Mouse (Mus musculus) urinary bladder, postnatal 10 days (tissue): Measurements from ENCODE around the gene Dscam.

Experiments
- DNase-seq: peaks from one replicate; pipeline ENCODE4 v3.0.0; 2022; ENCODE audit warnings: low spot score

The Dscam gene

GRCm38 (mm10) chr16:96651444-96651843 lies 519.1 kb downstream of the Dscam start:
- no peak for DNase-seq

DNA sequence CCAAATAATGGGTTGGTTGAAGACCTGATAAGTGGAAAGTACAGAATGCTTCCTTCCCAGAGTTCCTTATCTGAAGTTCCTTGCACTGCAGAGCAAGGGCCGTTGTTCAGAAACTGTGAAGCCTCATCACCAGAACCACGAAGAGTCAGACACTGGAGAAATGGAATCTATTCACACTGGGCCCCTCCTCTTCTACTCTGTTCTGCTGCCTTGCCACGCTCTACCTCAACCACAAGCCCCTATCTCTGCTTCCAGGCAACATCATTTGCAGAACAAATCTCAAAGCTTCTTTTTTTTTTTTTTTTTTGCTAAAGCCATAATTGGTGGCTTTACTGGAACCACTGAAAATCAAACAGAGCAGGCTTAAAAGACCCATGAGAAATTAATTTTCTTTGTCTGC lies 530.5 kb downstream of the Dscam start:
- no peak for DNase-seq

GRCm38 (mm10) chr16:96635916-96636315 lies 534.6 kb downstream of the Dscam start:
- no peak for DNase-seq

- DNase-seq: no peak
Measured at GRCm38 (mm10) chr16:96634791-96635143, 535.8 kb downstream of the Dscam start.

DNA sequence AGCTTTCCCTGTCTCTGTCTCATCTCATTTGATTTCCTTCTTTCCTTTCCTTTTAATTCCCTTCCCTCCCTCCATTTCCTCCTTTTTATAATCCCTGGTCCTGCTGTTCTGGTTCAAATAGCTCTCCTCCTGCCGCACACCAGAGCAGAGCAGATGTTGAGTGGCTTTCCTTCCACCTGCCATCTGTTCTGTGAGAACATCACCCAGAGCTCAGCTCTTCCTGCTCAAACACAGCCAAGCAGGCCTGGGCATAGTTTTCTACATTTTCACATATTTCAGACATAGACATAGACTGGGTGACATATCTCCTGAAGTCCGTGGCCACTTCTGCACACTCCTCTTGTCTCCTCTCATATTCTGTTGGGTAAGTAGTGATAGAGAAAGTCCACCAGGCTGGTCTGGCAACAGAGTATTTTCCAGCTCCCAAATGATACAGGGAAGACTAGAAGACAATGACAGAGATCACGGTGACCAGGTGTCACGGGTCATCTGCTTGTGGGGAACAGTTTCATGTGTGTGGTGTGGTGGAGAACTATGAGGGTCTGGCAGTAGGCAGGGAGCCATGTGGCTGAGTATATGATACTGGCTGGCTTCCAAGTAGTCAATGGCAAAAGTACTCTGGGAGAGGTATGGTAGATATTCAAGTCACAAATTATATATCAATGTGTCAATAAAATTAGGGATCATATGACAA lies 536.3 kb downstream of the Dscam start:
- DNase-seq: no peak

DNA sequence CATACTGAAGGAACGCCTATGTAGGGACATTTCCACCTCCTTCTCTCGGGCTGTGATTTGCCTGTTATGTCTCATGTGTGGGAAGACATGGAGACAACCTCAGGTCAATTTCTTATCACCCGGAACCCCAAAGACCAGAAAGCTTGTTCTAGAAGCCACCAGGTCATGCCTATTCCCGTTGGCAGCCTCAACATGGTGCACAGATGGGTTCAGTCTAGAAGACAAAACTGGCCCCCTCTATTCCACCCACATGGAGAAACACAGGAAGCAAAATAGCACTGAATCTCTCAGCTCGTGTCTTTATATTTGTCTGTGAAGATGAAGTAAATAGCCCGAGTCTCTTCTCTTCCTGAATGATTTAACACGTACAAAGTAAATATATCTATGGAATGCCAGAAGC lies 540.3 kb downstream of the Dscam start:
- DNase-seq: no peak

DNA sequence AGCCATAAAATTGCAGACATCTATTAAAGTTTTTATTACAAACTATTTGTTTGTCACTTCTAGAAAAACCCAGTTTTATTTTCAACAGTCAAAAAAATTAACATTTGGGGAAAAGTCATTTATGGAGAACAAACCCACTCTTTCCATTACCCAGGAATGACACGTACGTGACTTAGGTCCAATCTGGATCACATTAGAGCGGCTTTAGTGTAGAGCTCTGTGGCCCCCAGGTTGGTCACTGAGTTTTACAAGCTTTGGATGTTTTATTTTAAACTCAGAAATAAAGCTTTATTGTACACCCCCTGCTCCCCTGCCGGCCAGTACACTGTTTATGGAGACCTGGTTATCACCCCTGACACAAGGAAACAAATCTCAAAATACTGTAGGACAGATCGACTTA lies 540.9 kb downstream of the Dscam start:
- DNase-seq: no peak

DNA sequence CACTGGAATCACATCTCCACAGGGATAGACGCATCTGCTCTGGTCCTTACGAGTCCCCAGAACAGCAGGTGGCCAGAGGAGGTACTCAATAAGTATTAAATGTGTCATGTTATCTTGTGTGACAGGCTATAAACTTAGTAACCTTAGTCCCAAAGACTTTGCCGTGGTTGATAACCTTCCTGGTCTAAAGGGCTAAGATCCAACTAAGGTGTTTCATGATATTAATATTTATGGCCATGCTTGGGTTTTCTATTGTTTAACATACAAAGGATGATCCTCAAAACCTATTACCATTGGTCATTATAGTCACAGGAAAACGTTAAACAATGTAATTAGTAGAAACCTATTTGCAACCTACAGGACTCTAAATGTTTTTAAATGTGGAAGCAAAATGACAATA lies 545.1 kb downstream of the Dscam start:
- no peak for DNase-seq

- no peak for DNase-seq
Measured at GRCm38 (mm10) chr16:96624570-96625411, 545.8 kb downstream of the Dscam start.

DNA sequence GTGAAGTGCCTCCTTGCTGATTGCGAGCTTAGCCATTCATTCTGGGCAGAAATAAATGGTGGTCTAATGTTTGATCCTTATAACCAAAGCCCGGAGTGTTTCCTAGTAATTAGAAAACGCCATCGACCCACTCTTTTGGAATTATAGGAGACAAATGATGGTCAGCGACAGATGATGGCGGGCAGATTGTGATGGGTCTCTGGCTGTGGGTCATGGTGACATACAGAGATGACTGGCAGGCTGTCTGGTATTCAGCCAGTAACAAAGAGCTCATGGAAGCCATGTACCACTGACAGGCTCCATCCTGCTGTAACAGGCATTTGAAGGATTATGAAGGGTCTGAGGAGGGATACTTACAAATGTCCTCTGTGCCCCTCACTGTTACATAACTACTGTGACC lies 549.7 kb downstream of the Dscam start:
- DNase-seq: no peak

GRCm38 (mm10) chr16:96620402-96620801 lies 550.1 kb downstream of the Dscam start:
- DNase-seq: no peak

DNA sequence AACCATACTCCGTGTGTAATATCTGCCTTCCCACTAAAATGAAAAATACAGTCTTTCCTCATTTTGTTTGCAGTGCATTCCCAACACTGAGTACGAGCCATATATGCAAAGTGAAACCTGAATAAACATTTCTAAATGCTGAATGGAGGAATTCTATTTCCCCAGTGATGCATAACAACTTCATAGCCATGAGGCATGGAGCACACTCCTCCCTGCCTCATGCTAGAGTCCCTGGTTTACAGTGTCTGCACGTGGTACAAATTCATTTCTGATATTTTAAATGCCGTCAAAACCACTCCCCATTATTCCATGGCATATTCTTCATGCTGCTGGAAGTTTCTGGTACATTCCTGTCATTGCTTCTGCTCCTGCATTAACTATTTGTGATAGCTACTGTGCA lies 552.8 kb downstream of the Dscam start:
- DNase-seq: no peak

DNA sequence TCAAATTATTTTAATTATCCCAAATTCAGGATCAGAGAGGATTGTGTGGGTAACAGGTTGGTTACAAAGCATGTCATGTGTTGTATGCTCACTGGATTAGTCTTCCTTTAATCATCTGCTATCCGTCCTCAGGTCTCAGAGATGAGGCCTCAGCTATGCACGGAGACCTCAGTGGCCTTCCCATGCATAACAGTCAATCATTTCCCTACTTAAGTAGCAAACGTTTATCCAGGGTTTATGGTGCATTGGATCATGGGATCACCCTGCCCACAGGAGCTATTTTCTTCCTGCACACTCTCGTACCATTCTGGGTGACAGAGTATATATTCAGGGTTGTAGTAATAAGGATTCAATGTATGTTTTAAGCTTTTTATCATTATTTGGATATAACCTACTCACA lies 557.3 kb downstream of the Dscam start:
- DNase-seq: no peak

DNA sequence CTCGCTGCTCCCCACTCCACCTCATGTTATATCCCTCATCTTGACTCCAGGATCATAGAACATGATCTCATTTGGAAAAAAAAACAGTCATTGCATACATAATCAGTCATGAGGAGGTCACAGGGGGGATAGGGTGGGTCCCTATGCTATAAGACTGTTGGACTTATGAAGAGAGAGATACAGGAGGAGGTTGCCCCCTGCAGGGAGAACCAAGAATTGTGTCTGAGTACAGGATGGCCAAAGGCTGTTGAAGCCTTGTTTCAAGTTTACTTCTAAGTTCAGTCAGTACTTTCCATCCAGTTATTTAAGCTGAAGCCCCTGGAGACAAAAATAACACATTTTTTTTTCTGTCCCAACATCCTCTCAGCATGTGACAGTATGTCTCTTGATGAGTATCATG lies 559.7 kb downstream of the Dscam start:
- no peak for DNase-seq

DNA sequence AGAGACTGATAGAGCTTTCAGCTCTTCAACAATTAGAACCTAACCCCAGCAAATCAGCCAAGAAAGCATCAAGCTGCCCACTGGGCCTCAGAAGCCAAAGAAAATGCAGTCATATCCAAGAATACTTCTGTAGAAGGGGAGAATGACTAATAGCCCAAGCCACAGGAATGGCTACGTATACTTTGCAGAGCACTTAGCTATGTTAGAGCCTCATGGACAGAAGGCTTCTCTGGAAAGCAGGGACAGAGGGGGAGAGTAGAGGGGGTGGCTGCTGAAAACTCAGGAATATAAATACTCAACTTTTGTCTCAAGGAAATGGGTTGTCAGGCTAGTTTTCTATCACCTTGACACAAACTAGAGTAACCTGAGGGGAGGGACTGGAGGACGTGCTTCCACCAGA lies 568.3 kb downstream of the Dscam start:
- no peak for DNase-seq

- no peak for DNase-seq
Measured at GRCm38 (mm10) chr16:96600791-96601190, 569.8 kb downstream of the Dscam start.

DNA sequence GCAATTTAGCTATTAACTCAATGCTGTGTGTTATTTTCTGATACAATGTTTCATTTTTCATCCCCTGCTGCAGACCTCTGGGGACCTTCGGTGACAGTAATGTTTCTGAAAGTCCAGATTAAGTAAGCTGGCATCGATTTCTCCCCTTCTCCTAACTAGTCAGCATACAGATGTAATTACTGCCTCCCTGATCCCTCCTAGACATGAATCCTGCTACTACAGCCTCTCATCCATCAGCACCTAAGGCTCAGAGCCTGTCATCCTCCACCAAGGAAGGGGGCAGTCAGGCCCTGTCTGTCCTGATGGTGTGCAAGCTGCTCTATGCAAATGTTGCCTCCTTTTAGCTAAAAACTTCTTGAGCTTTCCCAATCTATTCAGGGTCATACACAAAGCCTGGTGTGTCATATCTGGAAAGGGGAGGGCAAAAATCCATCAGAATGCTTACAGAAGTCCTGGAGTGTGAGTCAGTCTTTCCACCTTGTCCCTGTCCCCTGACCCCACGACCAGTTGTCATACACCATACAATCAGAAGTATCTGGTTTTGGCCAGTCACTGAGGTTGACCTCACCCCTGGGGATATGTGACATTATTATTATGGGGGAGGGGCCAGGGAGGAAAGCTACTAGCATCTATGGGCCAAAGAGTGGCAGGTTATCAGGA lies 571.0 kb downstream of the Dscam start:
- no peak for DNase-seq

- no peak for DNase-seq
Measured at GRCm38 (mm10) chr16:96575841-96576240, 594.7 kb downstream of the Dscam start.

GRCm38 (mm10) chr16:96567428-96567827 lies 603.1 kb downstream of the Dscam start:
- no peak for DNase-seq

DNA sequence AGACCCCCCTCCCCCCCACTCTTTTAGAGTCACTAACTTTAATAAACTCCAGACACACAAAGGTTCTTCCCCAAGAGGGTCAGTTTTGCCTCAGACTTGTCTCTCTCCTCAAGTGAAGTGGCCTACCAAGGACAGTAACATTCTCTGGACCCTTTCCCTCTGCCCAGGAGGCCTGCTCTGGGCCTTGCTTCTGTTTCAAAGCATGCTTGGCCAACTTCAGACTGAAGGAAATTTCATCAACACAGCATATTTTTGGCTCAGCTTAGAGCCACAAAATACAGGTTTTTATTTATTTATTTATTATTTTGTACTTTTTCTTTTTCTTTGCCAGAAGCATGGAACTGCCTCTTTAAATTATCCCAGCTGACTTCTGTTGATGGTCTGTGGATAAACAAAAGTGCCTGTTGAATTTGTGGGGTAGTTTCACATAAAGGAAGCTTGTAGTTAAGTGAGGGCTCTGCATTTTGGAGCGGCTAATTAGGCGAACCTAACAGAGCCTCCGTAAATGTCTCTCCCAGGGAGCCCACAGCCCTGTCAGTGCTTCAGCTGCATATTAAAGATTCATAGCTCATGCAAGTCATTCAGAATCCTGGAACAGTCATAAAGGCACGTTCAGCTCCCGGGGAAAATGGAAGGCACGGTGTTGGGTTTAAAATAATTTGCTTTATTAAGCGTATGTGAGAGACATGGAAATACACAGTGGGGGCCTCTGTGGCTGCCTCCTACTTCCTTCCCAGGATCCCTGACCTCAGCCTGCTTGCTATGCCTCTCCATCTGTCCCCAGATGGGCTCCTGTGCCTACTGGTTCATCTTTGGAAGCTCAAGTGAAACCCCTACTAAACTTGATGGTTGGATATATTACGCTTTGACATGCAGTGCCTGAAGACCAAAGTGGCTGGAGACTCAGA lies 606.9 kb downstream of the Dscam start:
- no peak for DNase-seq

DNA sequence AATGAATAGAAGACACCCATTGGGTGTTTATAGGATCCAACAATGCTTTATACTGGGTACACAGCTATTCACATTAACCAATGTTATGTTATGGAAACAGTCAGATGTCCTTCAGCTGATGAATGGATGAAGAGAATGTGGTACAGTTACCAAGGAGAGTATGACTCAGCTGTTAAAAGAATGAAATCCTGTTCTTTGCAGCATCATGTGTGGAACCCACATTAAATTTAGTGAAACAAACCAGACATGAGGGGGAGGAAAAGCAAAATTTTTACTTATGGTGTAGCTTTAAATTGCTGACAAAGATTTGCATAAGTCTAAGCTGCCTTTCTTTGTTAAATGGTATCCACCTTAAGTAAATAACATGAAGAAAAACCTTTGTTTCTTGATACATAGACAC lies 610.8 kb downstream of the Dscam start:
- DNase-seq: no peak

DNA sequence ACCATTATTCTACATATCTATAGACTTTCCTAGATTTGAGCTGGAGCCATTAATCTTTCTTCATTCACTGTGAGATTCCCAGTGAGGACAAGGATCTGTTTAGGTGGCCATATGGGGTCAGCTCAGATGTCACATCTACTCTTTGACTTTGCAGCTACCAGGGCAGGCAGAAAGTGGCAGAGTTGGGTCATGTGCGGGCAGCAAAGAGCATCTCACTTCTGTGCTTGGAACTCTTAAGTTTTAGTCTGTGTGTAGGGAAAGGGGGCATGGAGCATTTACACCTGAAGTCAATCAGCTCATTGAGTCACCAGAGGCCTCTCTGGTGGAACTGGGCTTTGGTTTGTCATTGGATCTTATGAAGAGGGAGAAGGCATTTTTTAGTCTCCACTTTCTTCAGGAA lies 612.2 kb downstream of the Dscam start:
- DNase-seq: no peak
